Mouse (Mus musculus): ENCODE results near the gene Ddx49.

The Ddx49 gene

GRCm38 (mm10) chr8:70267674-70268073 is 34.6 kb downstream of the Ddx49 start:
- no peak for DNase-seq (ENCODE audit: low spot score)

DNA sequence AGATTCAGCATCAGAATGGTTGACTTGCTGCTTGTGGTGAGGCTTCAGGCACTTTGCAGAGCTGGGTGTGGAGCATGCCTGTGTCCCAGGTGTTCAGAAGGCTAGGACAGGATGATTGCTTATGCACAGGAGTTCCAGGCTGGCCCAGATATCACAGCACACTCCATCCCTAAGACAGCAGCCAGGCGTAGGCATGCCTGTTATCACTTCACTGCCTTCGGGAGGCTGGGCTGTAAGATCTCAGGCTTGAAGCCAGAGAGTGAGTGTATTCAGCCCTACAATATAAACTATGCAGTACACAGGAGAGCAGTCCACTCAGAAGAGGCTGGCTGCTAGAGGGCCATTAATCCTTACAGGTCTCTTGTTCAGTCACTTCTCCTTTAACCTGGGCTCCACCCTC is 43.2 kb downstream of the Ddx49 start:
- no peak for DNase-seq (ENCODE audit: low spot score)

- no peak for DNase-seq (ENCODE audit: low spot score)
These were observed 43.7 kb downstream of the Ddx49 start for GRCm38 (mm10) chr8:70258600-70258999.

DNA sequence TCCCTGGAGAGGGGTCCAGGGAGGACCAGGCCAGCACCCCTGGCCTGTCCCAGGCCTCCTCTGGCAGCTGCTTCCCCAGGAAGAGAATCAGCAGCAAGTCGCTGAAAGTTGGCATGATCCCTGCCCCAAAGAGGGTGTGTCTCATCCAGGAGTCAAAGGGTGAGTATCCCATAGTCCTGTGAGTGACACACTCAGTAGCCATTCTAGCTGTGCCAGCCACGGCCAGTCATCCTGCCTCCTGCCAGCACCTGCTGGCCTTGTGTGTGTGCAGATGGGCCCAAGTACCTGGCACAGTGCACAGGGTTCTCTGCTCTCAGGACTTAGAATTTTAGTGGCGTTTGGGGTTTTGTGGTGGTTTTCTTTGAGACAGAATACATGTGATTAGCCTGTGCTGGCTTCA is 44.8 kb downstream of the Ddx49 start:
- no peak for DNase-seq (ENCODE audit: low spot score)

DNA sequence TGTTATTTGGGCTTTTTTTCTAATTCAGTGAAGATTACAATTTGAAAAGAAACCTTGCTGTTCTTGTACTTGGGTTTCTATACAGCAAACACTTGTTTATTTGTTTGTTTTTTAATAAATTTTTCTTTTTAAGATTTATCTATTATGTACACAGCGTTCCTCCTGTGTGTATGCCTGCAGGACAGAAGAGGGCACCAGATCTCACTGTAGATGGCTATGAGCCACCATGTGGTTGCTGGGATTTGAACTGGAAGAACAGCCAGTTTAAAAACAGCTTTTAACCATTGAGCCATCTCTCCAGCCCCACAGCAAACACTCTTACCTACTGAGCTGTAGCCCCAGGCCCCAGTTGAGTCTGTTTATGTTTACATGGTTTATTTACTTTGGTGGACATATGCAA is 47.7 kb downstream of the Ddx49 start:
- no peak for DNase-seq (ENCODE audit: low spot score)

DNA sequence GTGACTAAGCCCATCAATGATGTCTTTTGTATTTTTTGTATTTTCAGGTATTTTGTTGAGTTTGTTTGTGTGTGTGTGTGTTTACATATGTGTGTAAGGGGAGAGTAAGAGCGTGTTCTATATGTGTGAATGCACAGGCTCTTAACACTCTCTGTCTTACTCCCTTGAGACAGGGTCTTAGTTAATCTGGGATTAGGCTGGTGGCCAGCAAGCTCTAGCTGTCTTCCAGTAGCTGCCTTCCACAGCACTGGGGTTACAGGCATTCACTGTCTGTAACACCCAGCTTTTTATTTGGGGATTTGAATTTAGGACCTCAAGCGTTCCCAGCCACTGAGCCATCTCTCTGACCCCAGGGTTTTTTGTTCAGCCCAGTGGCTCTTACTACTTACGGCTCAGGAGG is 54.4 kb downstream of the Ddx49 start:
- DNase-seq (ENCODE audit: low spot score), result no peak

- no peak for DNase-seq (ENCODE audit: low spot score)
These were observed 55.7 kb downstream of the Ddx49 start for GRCm38 (mm10) chr8:70246622-70247021.
